Mouse (Mus musculus): Measurements from ENCODE around the gene Lima1. TPM values are rescaled to one million over a fixed set of nuclear protein-coding genes. Genes with fewer than 3 reads are reported as not detected.
"Not testable (repeated sequence)": the region's sequence is repeated elsewhere in the genome, so short reads cannot be mapped to it uniquely, and the experiment has no call there.

The Lima1 gene
- polyA plus RNA-seq, 1 experiment from 2014 or later: 64.3 TPM

- no peak for ATAC-seq
- H3K27ac ChIP-seq (ENCODE audit: low read depth, low read length): peak overlapping the region; percentile 75
- H3K27me3 ChIP-seq (replicated peaks; ENCODE audit: control insufficient read depth, insufficient read depth, low read length): no peaks in the 10 kb centered on the region
- WGBS: 51% methylated on average over 1 of the region's 3 CpGs
- no peak overlapping the region for H3K4me3 ChIP-seq (ENCODE audit: low read depth, low read length)
- TF ChIP-seq CTCF (IDR thresholded peaks at IDR 0.05; ENCODE audit: low read depth): no peak
- H3K36me3 ChIP-seq (ENCODE audit: control insufficient read depth, insufficient read depth): no peaks in the 10 kb centered on the region
- peaks cover 9% of the 10 kb centered on the region for H3K4me1 ChIP-seq (replicated peaks; ENCODE audit: control insufficient read depth, insufficient read depth, low read length)
- no peak overlapping the region for H3K9ac ChIP-seq (ENCODE audit: low read depth, low read length)
- H3K9me3 ChIP-seq (ENCODE audit: control insufficient read depth): no peaks in the 10 kb centered on the region
- peak overlapping the region; percentile 54 for H3K4me2 ChIP-seq (replicated peaks; ENCODE audit: low read depth)
Observed at GRCm38 (mm10) chr15:99891355-99891754, 16.1 kb upstream of the Lima1 start.

- Histone ChIP-seq H3K4me2 (replicated peaks; ENCODE audit: low read depth) (peak overlapping the region; percentile 54), H3K36me3 (ENCODE audit: control insufficient read depth, insufficient read depth) (no peaks in the 10 kb centered on the region), H3K4me3 (ENCODE audit: low read depth, low read length) (peak overlapping the region; percentile 9), H3K9me3 (ENCODE audit: control insufficient read depth) (no peaks in the 10 kb centered on the region), H3K27me3 (replicated peaks; ENCODE audit: control insufficient read depth, insufficient read depth, low read length) (no peaks in the 10 kb centered on the region), H3K9ac (ENCODE audit: low read depth, low read length) (no peak overlapping the region; the same call in 1 of the 2 replicates), H3K4me1 (replicated peaks; ENCODE audit: control insufficient read depth, insufficient read depth, low read length) (peaks cover 9% of the 10 kb centered on the region), H3K27ac (ENCODE audit: low read depth, low read length) (peak overlapping the region; percentile 75)
- WGBS: 27% methylated on average over 19 of the region's 19 CpGs
- ATAC-seq: peak; percentile 85
- no peak for TF ChIP-seq CTCF (IDR thresholded peaks at IDR 0.05; ENCODE audit: low read depth)
Observed at GRCm38 (mm10) chr15:99890412-99891236, 15.4 kb upstream of the Lima1 start.

GRCm38 (mm10) chr15:99889275-99889874 is 14.1 kb upstream of the Lima1 start:
- Histone ChIP-seq H3K9me3 (ENCODE audit: control insufficient read depth) (no peaks in the 10 kb centered on the region), H3K9ac (ENCODE audit: low read depth, low read length) (no peak overlapping the region), H3K27me3 (replicated peaks; ENCODE audit: control insufficient read depth, insufficient read depth, low read length) (no peaks in the 10 kb centered on the region), H3K36me3 (ENCODE audit: control insufficient read depth, insufficient read depth) (no peaks in the 10 kb centered on the region), H3K27ac (ENCODE audit: low read depth, low read length) (no peak overlapping the region; the same call in 1 of the 2 replicates), H3K4me1 (replicated peaks; ENCODE audit: control insufficient read depth, insufficient read depth, low read length) (peaks cover 9% of the 10 kb centered on the region), H3K4me3 (ENCODE audit: low read depth, low read length) (no peak overlapping the region), H3K4me2 (replicated peaks; ENCODE audit: low read depth) (peak overlapping the region; percentile 54)
- TF ChIP-seq CTCF (IDR thresholded peaks at IDR 0.05; ENCODE audit: low read depth): no peak
- 43% methylated on average over 8 of the region's 8 CpGs for WGBS
- no peak for ATAC-seq

GRCm38 (mm10) chr15:99887130-99887529 is 11.9 kb upstream of the Lima1 start:
- not testable (repeated sequence) for H3K27me3 ChIP-seq (replicated peaks; ENCODE audit: control insufficient read depth, insufficient read depth, low read length); H3K4me2 ChIP-seq (replicated peaks; ENCODE audit: low read depth); H3K9ac ChIP-seq (ENCODE audit: low read depth, low read length); H3K4me1 ChIP-seq (replicated peaks; ENCODE audit: control insufficient read depth, insufficient read depth, low read length); H3K4me3 ChIP-seq (ENCODE audit: low read depth, low read length); H3K36me3 ChIP-seq (ENCODE audit: control insufficient read depth, insufficient read depth); H3K9me3 ChIP-seq (ENCODE audit: control insufficient read depth); ATAC-seq
- 74% methylated on average over 2 of the region's 2 CpGs for WGBS
- H3K27ac ChIP-seq (ENCODE audit: low read depth, low read length): 0 out of 2 replicates have a peak overlapping the region, but pooled peaks have one; percentile 50

GRCm38 (mm10) chr15:99884038-99884437 is 8.8 kb upstream of the Lima1 start:
- no peak overlapping the region for H3K4me3 ChIP-seq (ENCODE audit: low read depth, low read length)
- no peak; the same call in 1 of the 2 replicates for ATAC-seq
- TF ChIP-seq CTCF (IDR thresholded peaks at IDR 0.05; ENCODE audit: low read depth): no peak
- no peak overlapping the region for H3K27ac ChIP-seq (ENCODE audit: low read depth, low read length)
- peaks cover 6% of the 10 kb centered on the region; the same call in 1 of the 2 replicates for H3K4me1 ChIP-seq (replicated peaks; ENCODE audit: control insufficient read depth, insufficient read depth, low read length)
- no peaks in the 10 kb centered on the region for H3K36me3 ChIP-seq (ENCODE audit: control insufficient read depth, insufficient read depth)
- H3K9ac ChIP-seq (ENCODE audit: low read depth, low read length): no peak overlapping the region
- no peaks in the 10 kb centered on the region for H3K9me3 ChIP-seq (ENCODE audit: control insufficient read depth)
- no peaks in the 10 kb centered on the region for H3K27me3 ChIP-seq (replicated peaks; ENCODE audit: control insufficient read depth, insufficient read depth, low read length)
- WGBS: 71% methylated on average over 12 of the region's 12 CpGs
- no peak overlapping the region for H3K4me2 ChIP-seq (replicated peaks; ENCODE audit: low read depth)

- Histone ChIP-seq H3K27me3 (replicated peaks; ENCODE audit: control insufficient read depth, insufficient read depth, low read length) (no peaks in the 10 kb centered on the region), H3K4me2 (replicated peaks; ENCODE audit: low read depth) (no peak overlapping the region), H3K36me3 (ENCODE audit: control insufficient read depth, insufficient read depth) (no peaks in the 10 kb centered on the region), H3K9me3 (ENCODE audit: control insufficient read depth) (no peaks in the 10 kb centered on the region), H3K27ac (ENCODE audit: low read depth, low read length) (no peak overlapping the region), H3K9ac (ENCODE audit: low read depth, low read length) (no peak overlapping the region), H3K4me1 (replicated peaks; ENCODE audit: control insufficient read depth, insufficient read depth, low read length) (no peaks in the 10 kb centered on the region), H3K4me3 (ENCODE audit: low read depth, low read length) (no peak overlapping the region)
- TF ChIP-seq CTCF (IDR thresholded peaks at IDR 0.05; ENCODE audit: low read depth): no peak
- 76% methylated on average over 5 of the region's 5 CpGs for WGBS
- ATAC-seq: no peak
Observed at GRCm38 (mm10) chr15:99878541-99878940, 3.3 kb upstream of the Lima1 start.
